Mouse (Mus musculus): ENCODE measurements at regions not wholly inside any gene's neighbourhood (a gene's known extent, or its start where the extent isn't known, plus 50 kb on each side); places are given as distances from the start of the nearest gene placed in this dataset.

DNA sequence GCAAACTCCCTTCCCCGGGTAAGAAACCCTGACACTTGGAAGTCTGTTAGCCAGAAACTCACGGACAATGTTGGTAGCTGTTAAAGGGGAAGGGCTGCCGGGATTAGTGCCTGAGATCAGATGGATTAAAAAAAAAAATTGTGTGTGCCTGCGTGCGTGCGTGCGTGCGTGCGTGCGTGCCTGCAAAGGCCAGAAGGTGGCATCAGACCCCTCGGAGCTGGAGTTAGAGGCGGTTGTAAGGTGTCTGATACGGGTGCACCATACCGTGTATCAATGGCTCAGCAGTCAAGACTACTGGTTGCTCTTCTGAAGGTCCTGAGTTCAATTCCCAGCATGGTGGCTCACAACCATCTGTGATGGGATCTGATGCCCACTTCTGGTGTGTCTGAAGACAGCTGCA, 59.0 kb upstream of the Ccdc167 start:
- no peak for DNase-seq (ENCODE audit: low spot score in 2 of 2)

DNA sequence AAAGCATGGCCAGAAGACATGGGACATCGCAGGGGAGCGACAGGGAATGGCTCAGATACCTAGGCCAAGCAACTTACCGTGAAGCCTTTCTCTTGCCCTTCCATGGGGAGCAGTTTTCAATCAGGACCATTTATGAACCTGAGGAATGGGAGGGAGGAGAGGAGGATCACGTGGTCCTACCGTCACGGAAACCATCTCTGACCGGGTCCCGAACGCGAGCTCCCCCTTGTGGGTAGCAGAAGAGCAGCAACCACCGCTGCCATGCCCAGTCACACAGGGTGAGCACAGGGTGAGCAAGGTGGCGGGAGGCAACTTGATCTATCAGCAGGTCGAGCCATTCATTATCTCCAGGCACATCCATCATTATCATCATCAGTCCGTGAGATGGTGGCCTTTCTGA, 56.5 kb upstream of the Ccdc167 start:
- DNase-seq (ENCODE audit: low spot score in 2 of 2) = peak; percentile 11 to 17

DNA sequence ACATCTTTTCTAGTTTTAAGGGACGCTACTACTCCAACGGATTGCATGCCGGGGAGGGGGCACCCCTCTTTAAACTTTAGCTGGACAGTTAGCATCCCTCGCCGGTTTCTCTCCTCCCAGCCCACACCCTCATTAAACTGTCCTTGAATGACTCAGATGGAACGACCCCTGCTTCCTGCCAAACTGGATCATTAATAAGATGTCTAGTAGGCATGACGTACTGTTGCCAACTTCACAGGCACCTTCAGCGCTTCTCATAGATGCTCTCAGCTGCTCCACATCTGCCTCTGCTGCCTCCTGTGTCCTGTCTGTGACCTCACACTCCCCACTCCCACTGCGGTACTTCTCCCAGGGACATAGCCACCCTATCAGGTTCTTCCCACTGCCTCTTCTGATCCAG, 54.1 kb upstream of the Ccdc167 start:
- DNase-seq (ENCODE audit: low spot score in 2 of 2) = no peak

DNA sequence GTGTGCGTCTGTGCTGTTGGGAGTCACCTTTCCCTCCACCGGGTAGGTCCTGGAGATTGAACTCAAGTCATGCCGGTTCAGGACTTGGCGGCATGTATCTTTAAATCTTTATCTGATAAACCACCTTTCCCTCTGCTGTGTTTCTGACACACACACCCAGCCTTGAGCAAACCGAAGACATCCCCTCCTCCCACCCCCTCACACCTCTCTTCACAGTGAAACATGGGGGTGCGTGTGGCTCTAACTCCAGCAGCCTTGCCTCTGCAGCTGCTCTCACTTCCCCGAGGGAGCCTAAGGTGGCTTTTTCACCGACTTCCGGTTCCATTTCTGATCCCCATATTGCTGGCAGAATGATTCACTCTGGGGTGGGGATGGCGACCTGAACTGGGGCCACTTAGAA, 52.8 kb upstream of the Ccdc167 start:
- no peak for DNase-seq (ENCODE audit: low spot score in 2 of 2)

DNA sequence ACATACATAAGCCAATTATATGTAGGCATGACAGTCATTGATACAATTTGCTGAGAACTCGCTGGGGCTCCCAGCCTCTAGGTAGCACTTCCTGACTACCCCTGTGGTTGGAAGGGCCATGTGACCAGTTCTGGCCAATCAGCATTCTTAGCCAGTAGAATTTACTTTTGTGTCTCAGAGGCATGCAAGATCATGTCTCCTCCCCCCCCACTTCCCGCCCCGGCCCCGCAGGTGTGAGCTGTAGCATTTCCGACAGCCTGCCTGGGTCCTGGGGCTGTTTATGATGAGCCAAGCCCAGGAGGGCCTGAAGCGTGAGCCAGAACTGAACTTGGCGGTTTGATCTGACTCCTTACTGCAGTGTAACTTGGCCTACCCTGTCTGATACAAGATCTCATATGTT, 52.3 kb upstream of the Ccdc167 start:
- no peak for DNase-seq (ENCODE audit: low spot score in 2 of 2)

DNA sequence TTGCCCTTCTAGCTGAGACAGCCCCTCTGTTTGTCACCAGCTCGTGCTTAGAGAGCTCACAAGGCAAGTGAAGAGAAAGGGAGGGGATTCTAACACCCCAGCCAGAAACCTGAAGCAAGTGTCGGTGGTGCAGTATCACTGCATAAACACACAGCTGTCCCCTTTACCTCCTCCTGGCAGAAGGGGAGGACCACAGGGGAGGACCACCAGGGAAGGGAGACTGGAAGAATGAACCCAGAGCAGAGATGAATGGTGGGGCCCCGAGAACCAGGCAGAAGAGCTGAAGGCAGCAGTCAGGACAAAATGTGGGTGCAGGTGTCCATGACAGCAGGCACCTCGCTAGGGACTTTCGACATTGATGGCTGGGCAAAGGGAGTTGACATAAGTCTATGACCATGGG, 51.8 kb upstream of the Ccdc167 start:
- DNase-seq (ENCODE audit: low spot score in 2 of 2) = no peak
